Mouse (Mus musculus) layer of hippocampus, adult 8-10 months (tissue): ENCODE data around the gene Asb2. TPM values are rescaled to one million over a fixed set of nuclear protein-coding genes. Genes with fewer than 3 reads are reported as not detected.
A peak's percentile ranks its signal among the peaks of the same experiment; 100 is the strongest.

Experiments used
- DNase-seq, 2 experiments: peaks; one replicate each; pipeline ENCODE4 v3.0.0; 2022; ENCODE audit warnings: low spot score in 2 of 2
- total RNA-seq, 4 experiments: library from RNA; stranded (reverse); gene quantifications; 2 replicates each; pipeline ENCODE4 v1.2.4; 2022

The Asb2 gene
- total RNA-seq, 4 experiments from 2014 or later, result 2.3 to 3.4 (median 2.6) TPM

DNA sequence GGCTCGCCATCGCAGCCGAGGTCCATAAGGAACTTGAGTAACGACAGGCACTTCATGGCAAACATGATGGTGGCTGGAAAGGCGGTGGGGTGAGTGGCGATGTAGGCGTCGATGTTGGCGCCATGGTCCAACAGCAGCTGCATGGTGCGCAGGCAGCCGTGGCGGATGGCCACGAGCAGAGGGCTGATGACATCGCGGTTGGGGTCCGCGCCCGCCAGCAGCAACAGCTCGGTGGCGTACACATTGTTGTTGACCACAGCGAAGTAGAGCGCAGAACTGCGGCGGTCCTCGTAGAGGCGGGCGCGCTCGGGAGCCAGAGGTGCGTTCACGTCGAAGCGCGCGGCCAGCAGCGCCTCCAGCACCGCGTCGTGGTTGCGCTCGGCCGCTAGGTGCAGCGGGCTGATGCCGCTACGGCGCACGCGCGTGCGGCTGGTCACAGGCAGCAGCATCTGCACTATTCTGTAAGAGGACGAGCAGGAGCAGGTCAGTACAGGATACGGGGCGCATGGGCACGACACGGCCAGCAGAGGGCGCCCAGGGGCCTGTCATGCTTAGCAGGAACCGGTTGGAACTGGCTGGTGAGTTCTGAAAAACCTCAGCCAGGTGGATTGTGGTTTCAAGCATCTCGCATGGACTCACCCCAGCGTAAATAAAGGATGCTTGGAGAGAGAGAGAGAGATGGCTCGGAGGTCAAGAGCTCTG lies 30.5 kb downstream of the Asb2 start:
- peak; percentile 83 to 89 for DNase-seq

DNA sequence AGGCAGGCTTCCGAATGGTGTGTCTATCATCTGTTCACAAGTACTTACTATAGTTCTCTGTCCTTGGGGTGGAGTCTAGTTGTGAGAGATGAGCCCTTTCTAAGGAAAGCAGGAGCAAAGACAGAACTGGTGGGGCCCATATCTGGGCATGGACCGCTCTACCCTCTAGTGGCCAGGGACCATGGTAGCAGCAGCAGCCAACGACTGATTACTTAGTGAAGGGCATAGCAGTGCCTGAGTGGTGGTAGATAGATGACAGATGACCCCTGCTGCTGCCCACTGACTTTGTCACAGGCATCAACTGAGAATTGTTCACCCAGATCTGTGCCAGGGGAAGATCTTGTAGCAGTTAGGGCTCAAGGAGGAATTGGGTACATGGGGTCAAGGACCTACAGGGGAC lies 33.0 kb downstream of the Asb2 start:
- peak in 1 of 2 experiments; percentile 41 for DNase-seq

GRCm38 (mm10) chr12:103315831-103316545 lies 39.8 kb downstream of the Asb2 start:
- DNase-seq, result no peak

DNA sequence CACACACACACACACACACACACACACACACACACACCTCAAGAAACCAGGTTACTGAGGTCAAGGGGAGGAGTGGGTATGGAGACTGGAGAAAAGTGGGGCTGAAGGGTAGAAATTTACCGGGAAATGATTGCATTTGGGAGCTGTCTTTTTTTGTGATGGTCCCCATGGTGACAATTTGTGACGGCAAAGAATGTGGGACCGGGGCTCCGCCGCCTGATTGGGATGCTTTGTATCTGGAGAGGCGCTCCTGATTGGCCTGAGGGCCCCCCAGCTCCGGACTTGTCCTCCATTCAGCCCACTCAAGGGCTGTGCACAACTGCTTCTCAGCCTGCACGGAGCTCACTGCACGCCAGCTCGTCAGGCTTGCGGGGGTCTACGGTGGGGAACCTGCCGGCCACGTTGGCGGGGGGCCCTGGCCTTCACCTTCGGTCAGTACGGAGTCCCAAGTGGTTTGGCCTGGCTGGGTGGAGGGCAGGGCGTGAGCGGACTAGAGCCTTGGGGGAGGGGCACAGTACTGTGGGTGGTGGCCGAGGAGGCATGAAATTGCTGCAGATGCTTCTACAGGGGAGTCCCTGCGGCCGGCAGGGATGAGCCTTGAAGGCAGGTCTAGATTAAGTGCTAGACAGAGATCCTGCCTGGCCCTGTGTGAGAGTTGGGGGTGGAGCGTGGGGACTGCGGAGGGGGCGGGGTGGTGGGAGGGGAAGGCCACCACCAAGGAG lies 41.0 kb downstream of the Asb2 start:
- DNase-seq, result peak in 1 of 2 experiments; percentile 29

GRCm38 (mm10) chr12:103313871-103314639 lies 41.7 kb downstream of the Asb2 start:
- peak in 1 of 2 experiments; percentile 39 for DNase-seq

DNA sequence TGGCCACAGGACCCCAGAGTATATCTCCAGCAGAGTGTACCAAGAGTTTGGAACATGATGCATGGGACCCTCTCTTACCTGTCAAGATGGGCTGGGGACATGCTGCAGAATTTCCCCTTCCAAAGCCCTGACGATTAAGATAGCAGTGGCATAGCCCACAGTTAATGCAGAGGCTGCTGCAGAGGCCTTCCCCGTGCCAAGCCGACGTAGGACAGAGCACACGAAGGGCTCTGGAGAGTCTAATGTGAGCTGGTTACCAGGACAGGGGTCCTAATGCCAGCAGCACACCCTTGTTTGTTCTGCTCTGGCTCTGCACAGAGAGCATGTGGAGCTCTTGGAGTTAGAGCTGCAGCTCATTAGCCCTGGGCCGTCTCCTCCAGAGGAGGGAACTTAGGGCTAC lies 42.5 kb downstream of the Asb2 start:
- DNase-seq, result no peak

DNA sequence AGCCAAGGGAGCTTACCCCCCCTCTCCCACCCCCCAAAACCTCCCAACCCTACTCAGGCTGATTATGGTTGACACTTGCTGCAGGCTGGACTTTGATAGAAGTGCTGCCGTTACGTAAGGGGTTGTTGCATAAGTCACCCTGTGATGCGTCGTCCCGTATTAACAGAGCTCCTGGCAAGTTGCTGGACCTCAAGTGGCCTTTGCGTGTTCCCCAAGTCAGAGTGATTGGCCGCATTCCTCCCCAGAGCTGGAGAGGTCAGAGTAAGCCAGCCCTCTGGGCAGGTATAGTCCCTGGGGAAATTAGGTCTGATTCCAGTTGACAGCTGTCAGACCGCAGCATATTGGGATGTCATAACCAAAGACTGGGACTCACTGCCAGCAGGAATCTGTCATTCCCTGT lies 43.9 kb downstream of the Asb2 start:
- DNase-seq, result no peak

- DNase-seq, result no peak
Measured at GRCm38 (mm10) chr12:103310744-103311267, 45.0 kb downstream of the Asb2 start, which contains the start of gene Fam181a. Gene Fam181a (plus strand): TSS chr12:103310975.

- peak in 1 of 2 experiments; percentile 38 for DNase-seq
Measured at GRCm38 (mm10) chr12:103306720-103307119, 49.1 kb downstream of the Asb2 start.

DNA sequence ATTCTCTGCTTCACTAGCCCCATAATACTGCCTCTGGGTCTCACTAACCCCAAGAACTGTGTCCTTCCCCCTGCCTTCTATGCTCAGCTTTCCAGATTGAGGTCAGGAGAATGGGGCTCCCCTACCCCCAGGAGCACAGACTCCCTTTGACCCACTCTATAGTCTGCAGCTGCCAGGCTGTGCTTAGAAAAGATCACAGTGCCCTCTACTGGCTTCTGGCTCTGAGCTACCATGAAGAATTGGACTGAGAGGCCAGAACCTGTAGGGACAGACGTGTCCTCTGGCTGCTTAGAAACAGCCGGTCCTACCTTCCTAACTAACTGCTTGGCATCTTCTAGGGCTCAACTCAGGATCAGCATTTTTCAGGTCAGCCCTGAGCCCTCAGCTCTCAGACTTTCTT lies 49.6 kb downstream of the Asb2 start:
- DNase-seq, result peak in 1 of 2 experiments; percentile 32

- DNase-seq, result no peak
Measured at GRCm38 (mm10) chr12:103302960-103303359, 52.8 kb downstream of the Asb2 start.

DNA sequence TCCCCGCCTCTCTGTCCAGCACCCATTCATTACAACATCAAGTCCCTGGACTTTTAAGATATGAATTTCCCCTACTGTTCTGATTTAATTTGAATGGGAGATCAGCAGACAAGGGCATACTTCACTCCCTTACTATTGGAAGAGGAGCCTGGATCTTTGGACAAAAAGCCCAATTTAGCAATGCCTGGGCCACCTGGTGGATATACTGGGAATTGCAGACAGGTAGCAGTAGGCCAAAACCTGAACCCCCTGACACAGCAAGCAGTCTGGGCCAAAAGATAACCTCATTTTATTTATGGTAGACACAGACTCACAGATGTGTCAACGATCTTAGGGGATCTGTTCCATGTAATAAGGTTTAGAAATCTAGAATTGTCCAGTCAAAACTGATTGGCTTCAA lies 54.2 kb downstream of the Asb2 start:
- peak in 1 of 2 experiments; percentile 71 for DNase-seq

- no peak for DNase-seq
Measured at GRCm38 (mm10) chr12:103300493-103300892, 55.3 kb downstream of the Asb2 start.

DNA sequence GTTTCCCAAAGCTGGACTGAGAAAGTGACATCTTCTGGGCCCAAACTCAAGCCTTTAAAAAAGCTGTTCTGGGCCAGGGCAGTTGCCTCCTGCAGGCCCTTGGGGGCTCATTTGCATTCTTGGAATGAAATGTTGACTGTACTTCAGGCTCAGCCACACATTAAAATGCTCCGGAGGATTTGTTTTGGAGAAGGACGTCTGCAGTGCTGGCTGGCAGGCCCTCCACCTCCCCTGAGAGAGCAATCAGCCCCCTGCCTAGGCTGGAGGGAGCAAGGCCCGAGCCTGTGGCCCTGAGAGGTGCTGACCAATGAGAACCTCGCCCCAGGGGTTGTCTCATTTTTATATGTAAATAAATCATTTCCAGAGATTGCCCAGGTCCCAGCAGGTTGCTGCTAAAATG lies 59.5 kb downstream of the Asb2 start:
- DNase-seq, result no peak

- no peak for DNase-seq
Measured at GRCm38 (mm10) chr12:103292366-103292765, 63.4 kb downstream of the Asb2 start.

DNA sequence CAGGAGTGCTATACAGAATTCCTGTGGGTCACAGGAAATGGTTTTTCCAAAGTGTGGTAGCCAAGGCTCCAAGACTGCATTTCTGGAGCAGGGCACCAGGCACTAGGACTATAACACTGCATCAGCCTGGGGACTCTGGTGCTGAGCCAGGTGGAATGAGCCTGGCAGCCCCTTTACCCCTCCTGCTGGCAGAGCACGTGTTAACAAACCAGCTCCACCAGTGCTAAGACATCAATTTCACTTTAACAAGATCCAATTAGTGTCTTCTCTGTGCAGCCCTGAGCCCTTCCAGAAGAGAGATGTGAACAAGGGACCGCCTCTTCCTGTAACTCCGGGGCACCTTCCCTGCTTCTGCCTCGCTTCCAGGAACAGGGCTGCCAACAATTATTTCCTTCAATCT lies 68.5 kb downstream of the Asb2 start:
- no peak for DNase-seq

DNA sequence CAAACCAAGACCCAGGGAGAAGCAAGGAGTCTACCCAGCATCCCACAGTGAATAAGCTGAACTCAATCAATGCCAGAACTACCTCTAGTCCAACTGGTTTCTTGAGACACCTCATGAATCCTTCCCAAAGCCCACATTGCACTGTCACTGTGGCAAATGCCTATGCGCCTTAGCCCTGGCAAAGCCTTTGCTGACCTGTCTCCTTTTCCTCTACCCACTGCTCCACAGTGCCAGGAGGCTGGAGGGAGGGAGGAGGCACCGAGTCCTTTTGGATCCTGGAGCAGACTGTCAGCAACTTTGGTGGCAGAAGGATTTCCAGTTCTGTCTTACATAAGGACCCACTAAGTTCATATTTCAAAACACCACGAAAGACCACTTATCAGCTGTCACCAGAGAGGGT lies 72.4 kb downstream of the Asb2 start:
- no peak for DNase-seq

DNA sequence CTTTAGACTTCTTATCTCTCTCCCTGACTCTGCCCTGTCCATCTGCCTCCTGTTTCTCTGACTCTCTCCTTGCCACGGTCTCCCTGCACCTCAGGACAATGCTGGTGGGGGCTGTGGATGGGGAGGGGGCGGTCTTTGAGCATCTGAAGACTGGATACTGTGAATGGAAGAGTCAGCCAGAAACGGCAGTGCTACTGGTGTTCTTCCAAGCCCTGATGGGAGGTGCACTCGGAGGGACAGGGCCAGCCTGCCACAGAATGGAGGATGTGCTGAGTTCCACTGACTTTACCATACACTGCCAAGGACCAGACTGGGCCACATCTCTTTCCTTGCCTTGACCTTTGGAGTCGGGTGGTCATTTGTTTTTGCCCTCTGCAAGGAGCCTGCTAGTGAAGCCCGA lies 72.9 kb downstream of the Asb2 start:
- DNase-seq, result no peak

- no peak for DNase-seq
Measured at GRCm38 (mm10) chr12:103281912-103282311, 73.9 kb downstream of the Asb2 start.

GRCm38 (mm10) chr12:103281491-103281890 lies 74.3 kb downstream of the Asb2 start:
- DNase-seq, result no peak

- DNase-seq, result peak; percentile 38 to 39
Measured at GRCm38 (mm10) chr12:103276422-103276821, 79.4 kb downstream of the Asb2 start.
